Mouse (Mus musculus): ENCODE data around the gene Ly6g5b. TPM values are rescaled to one million over a fixed set of nuclear protein-coding genes. Genes with fewer than 3 reads are reported as not detected.
A peak's percentile ranks its signal among the peaks of the same experiment; 100 is the strongest.

Gene Ly6g5b
- total RNA-seq, 2 experiments from 2014 or later, result 0.58 to 0.81 TPM

- intact Hi-C loops (cut with DNase I), result no loop called here
- DNase-seq (ENCODE audit: extremely low spot score in 1 of 2, low spot score in 2 of 2), result peak in 1 of 2 experiments; percentile 59
These were observed 50.0 kb downstream of the Ly6g5b start, which contains the start of gene Ly6g6c for GRCm38 (mm10) chr17:35064951-35065947. Gene Ly6g6c, plus strand, starts transcription at chr17:35065388.

- no peak for DNase-seq (ENCODE audit: extremely low spot score in 1 of 2, low spot score in 2 of 2)
- intact Hi-C loops (cut with DNase I), result no loop called here
These were observed 50.8 kb downstream of the Ly6g5b start for GRCm38 (mm10) chr17:35064378-35064877.

Other genes with a start within 250 kb of the Ly6g5b start
- gene Zbtb12, start 235.9 kb downstream of the Ly6g5b start, total RNA-seq (2021), result 1 to 10 TPM; 6.3 to 6.8 TPM
- gene Gm20547, start 233.4 kb downstream of the Ly6g5b start, total RNA-seq (2021), result not detected
- gene C2, start 217.2 kb downstream of the Ly6g5b start, total RNA-seq (2021), result 1 to 10 TPM; 2.1 to 2.9 TPM
- 100 to 1,000 TPM; 174 to 181 TPM for gene Ehmt2, start 217.0 kb downstream of the Ly6g5b start, total RNA-seq (2021)
- under 1 TPM; 0.14 to 0.30 TPM for gene Slc44a4, start 201.0 kb downstream of the Ly6g5b start, total RNA-seq (2021)
- gene Neu1, start 184.2 kb downstream of the Ly6g5b start, total RNA-seq (2021), result 10 to 100 TPM; 23.8 to 27.3 TPM
- 1 to 10 TPM; 1.2 to 2.0 TPM for gene Hspa1b, start 156.2 kb downstream of the Ly6g5b start, total RNA-seq (2021)
- gene Gm20481, start 145.5 kb downstream of the Ly6g5b start, total RNA-seq (2021), result not detected
- gene Hspa1a, start 143.3 kb downstream of the Ly6g5b start, total RNA-seq (2021), result 1 to 10 TPM; 3.0 to 5.4 TPM
- gene Hspa1l, start 142.7 kb downstream of the Ly6g5b start, total RNA-seq (2021), result under 1 TPM in 1 of 2 experiments, not detected in 1; 0.20 TPM
- gene Lsm2, start 133.6 kb downstream of the Ly6g5b start, total RNA-seq (2021), result 10 to 100 TPM; 25.4 to 27.2 TPM
- 10 to 100 TPM; 55.1 to 56.7 TPM for gene Vars, start 114.4 kb downstream of the Ly6g5b start, total RNA-seq (2021)
- under 1 TPM; 0.18 to 0.19 TPM for gene Vwa7, start 98.8 kb downstream of the Ly6g5b start, total RNA-seq (2021)
- gene Sapcd1, start 87.4 kb downstream of the Ly6g5b start, total RNA-seq (2021), result 1 to 10 TPM in 1 of 2 experiments, under 1 TPM in 1; 0.83 to 1.0 TPM
- gene Msh5, start 68.7 kb downstream of the Ly6g5b start, total RNA-seq (2021), result under 1 TPM; 0.81 to 0.97 TPM
- 10 to 100 TPM; 14.3 to 15.8 TPM for gene Clic1, start 65.5 kb downstream of the Ly6g5b start, total RNA-seq (2021)
- 10 to 100 TPM; 26.3 to 31.1 TPM for gene Ddah2, start 56.4 kb downstream of the Ly6g5b start, total RNA-seq (2021)
- not detected for gene Ly6g6c, start 50.0 kb downstream of the Ly6g5b start, total RNA-seq (2021)
- gene Mpig6b, start 49.2 kb downstream of the Ly6g5b start, total RNA-seq (2021), result not detected
- 1 to 10 TPM; 1.6 to 2.3 TPM for gene Ly6g6e, start 38.5 kb downstream of the Ly6g5b start, total RNA-seq (2021)
- gene Ly6g6d, start 37.4 kb downstream of the Ly6g5b start, total RNA-seq (2021), result 1 to 10 TPM in 1 of 2 experiments, not detected in 1; 1.1 TPM
- not detected for gene Ly6g6f, start 29.8 kb downstream of the Ly6g5b start, total RNA-seq (2021)
- gene Abhd16a, start 26.2 kb downstream of the Ly6g5b start, total RNA-seq (2021), result 10 to 100 TPM; 84.4 to 91.5 TPM
- not detected for gene Ly6g5c, start 7.1 kb downstream of the Ly6g5b start, total RNA-seq (2021)
- gene Gpank1, start 6.0 kb upstream of the Ly6g5b start, total RNA-seq (2021), result 10 to 100 TPM; 13.2 to 17.7 TPM
- 100 to 1,000 TPM; 196 to 210 TPM for gene Csnk2b, start 6.6 kb upstream of the Ly6g5b start, total RNA-seq (2021)
- gene D17H6S53E, start 10.9 kb upstream of the Ly6g5b start, total RNA-seq (2021), result 10 to 100 TPM; 23.8 to 24.6 TPM
- gene Apom, start 16.6 kb upstream of the Ly6g5b start, total RNA-seq (2021), result under 1 TPM in 1 of 2 experiments, not detected in 1; 0.34 TPM
- gene Bag6, start 19.8 kb upstream of the Ly6g5b start, total RNA-seq (2021), result 100 to 1,000 TPM; 297 to 299 TPM
- 100 to 1,000 TPM; 261 to 270 TPM for gene Prrc2a, start 49.5 kb upstream of the Ly6g5b start, total RNA-seq (2021)
- gene Aif1, start 60.6 kb upstream of the Ly6g5b start, total RNA-seq (2021), result 10 to 100 TPM in 1 of 2 experiments, 1 to 10 TPM in 1; 8.0 to 12.5 TPM
- 10 to 100 TPM; 13.7 to 14.9 TPM for gene Lst1, start 73.0 kb upstream of the Ly6g5b start, total RNA-seq (2021)
- gene Ltb, start 79.0 kb upstream of the Ly6g5b start, total RNA-seq (2021), result 1 to 10 TPM in 1 of 2 experiments, under 1 TPM in 1; 0.77 to 1.4 TPM
- gene Tnf, start 86.6 kb upstream of the Ly6g5b start, total RNA-seq (2021), result under 1 TPM in 1 of 2 experiments, not detected in 1; 0.19 TPM
- 1 to 10 TPM in 1 of 2 experiments, under 1 TPM in 1; 0.51 to 1.1 TPM for gene Lta, start 89.9 kb upstream of the Ly6g5b start, total RNA-seq (2021)
- not detected for gene Gm16181, start 105.4 kb upstream of the Ly6g5b start, total RNA-seq (2021)
- 100 to 1,000 TPM; 329 to 351 TPM for gene Atp6v1g2, start 118.2 kb upstream of the Ly6g5b start, total RNA-seq (2021)
- gene Nfkbil1, start 120.4 kb upstream of the Ly6g5b start, total RNA-seq (2021), result 10 to 100 TPM; 12.7 to 14.6 TPM
- 100 to 1,000 TPM; 255 to 261 TPM for gene Ddx39b, start 126.3 kb upstream of the Ly6g5b start, total RNA-seq (2021)
- gene H2-D1, start 147.3 kb upstream of the Ly6g5b start, total RNA-seq (2021), result 10 to 100 TPM; 18.2 to 21.5 TPM
- under 1 TPM; 0.67 to 0.81 TPM for gene H2-Q1, start 205.0 kb upstream of the Ly6g5b start, total RNA-seq (2021)
- gene H2-Q2, start 226.8 kb upstream of the Ly6g5b start, total RNA-seq (2021), result 1 to 10 TPM; 1.7 to 1.8 TPM

All from left cerebral cortex, postnatal 10 days (tissue).